Mouse (Mus musculus) myocyte (in vitro differentiated cells): ENCODE data around the gene Prickle3.

Source experiments
- POLR2A ChIP-seq: IDR thresholded peaks from one replicate; pipeline ENCODE4 v1.6.1; 2011; ENCODE audit warnings: low read depth, mild to moderate bottlenecking, control low read depth, moderate library complexity; ENCODE audit not compliant: insufficient read length
- SRF ChIP-seq: IDR thresholded peaks from one replicate; pipeline ENCODE4 v1.6.1; 2011; ENCODE audit warnings: low read depth; ENCODE audit not compliant: control insufficient read depth, insufficient read length
- TCF12 ChIP-seq: IDR thresholded peaks from one replicate; pipeline ENCODE4 v1.6.1; 2011; ENCODE audit warnings: mild to moderate bottlenecking, control low read depth; ENCODE audit not compliant: poor library complexity, insufficient read depth, severe bottlenecking
- USF1 ChIP-seq: IDR thresholded peaks from one replicate; pipeline ENCODE4 v1.6.1; 2011; ENCODE audit warnings: low read depth, mild to moderate bottlenecking, control low read depth, moderate library complexity

DNA sequence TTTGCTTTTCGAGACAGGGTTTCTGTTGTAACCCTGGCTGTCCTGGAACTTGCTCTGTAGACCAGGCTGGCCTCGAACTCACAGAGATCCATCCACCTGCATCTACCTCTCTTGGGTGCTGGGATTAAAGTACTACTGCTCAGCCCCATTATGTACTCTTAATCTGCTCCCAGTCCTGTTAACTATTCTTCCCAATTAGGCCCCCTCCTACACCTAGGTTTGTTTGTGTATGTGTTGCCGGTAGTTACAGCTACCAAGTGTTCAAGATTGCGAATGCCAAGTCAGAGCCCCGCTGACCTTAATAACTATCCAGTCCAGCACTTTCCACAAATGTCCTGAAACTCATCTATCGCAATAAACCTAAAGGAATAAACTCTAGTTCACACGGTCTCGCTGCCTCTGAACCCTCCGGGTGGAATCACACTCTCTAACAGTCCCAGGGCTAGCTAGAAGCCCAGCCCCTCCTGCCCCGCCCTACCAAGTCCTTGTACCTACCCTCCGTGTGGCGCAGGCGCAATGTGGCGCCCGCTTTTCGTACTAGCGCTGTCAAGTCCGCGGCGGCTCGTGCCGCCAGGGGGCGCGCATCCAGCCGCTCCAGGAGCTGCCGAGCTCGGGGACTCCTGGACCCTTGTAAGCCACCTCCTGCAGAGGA is 22.5 kb downstream of the Prickle3 start:
- TF ChIP-seq POLR2A (no peak), USF1 (no peak), TCF12 (no peak), SRF (no peak)
